Mouse (Mus musculus) cortical plate, adult 2 months (tissue): ENCODE results near the gene Iars2.

ENCODE experiments used
- CTCF ChIP-seq: fragments of 200-500 bp; IDR thresholded peaks from 2 replicates; pipeline ENCODE4 v1.5.1; 2011; ENCODE audit warnings: mild to moderate bottlenecking, control low read depth, low read length; ENCODE audit not compliant: insufficient read depth; ENCODE audit errors: extremely low read depth
- POLR2A ChIP-seq: fragments of 200-500 bp; IDR thresholded peaks from 2 replicates; pipeline ENCODE4 v1.6.1; 2011; ENCODE audit warnings: mild to moderate bottlenecking, low read length, control low read depth; ENCODE audit not compliant: insufficient read depth; ENCODE audit errors: extremely low read depth

- no peak for TF ChIP-seq CTCF
- no peak for TF ChIP-seq POLR2A
Measured at GRCm38 (mm10) chr1:185255336-185255735, 73.9 kb downstream of the Iars2 start.
